Mouse (Mus musculus): Measurements from ENCODE around the gene Slc28a2. TPM values are rescaled to one million over a fixed set of nuclear protein-coding genes. Genes with fewer than 3 reads are reported as not detected.

The Slc28a2 gene
- polyA plus RNA-seq (2015; fragmentation: Nextera tagmentation; extraction: Ambion mirVana), result 3.1 and 3.6 TPM in 2 replicates

GRCm38 (mm10) chr2:122426200-122426599 is at the start of gene Slc28a2:
TSS of gene Slc28a2 (plus strand) at chr2:122426477.

GRCm38 (mm10) chr2:122484641-122485040 is 58.4 kb downstream of the Slc28a2 start, which contains the start of gene Gm14085:
TSS of gene Gm14085 (plus strand) at chr2:122484941.

Other genes with a start within 250 kb of the Slc28a2 start
- gene Patl2, start 240.3 kb upstream of the Slc28a2 start, polyA plus RNA-seq (2015; fragmentation: Nextera tagmentation; extraction: Ambion mirVana), result 0.05 TPM in 1 of 2 replicates, not detected in the other
- not detected in 2 replicates for gene Terb2, start 240.2 kb upstream of the Slc28a2 start, polyA plus RNA-seq (2015; fragmentation: Nextera tagmentation; extraction: Ambion mirVana)
- gene Sord, start 191.7 kb upstream of the Slc28a2 start, polyA plus RNA-seq (2015; fragmentation: Nextera tagmentation; extraction: Ambion mirVana), result 13.8 and 13.9 TPM in 2 replicates
- 0.06 and 0.15 TPM in 2 replicates for gene Duox2, start 128.0 kb upstream of the Slc28a2 start, polyA plus RNA-seq (2015; fragmentation: Nextera tagmentation; extraction: Ambion mirVana)
- gene Duoxa2, start 127.6 kb upstream of the Slc28a2 start, polyA plus RNA-seq (2015; fragmentation: Nextera tagmentation; extraction: Ambion mirVana), result 0.11 TPM in 1 of 2 replicates, not detected in the other
- 1.1 and 1.6 TPM in 2 replicates for gene Duoxa1, start 112.7 kb upstream of the Slc28a2 start, polyA plus RNA-seq (2015; fragmentation: Nextera tagmentation; extraction: Ambion mirVana)
- 0.05 and 0.08 TPM in 2 replicates for gene Duox1, start 110.8 kb upstream of the Slc28a2 start, polyA plus RNA-seq (2015; fragmentation: Nextera tagmentation; extraction: Ambion mirVana)
- 1.2 and 1.6 TPM in 2 replicates for gene Shf, start 57.3 kb upstream of the Slc28a2 start, polyA plus RNA-seq (2015; fragmentation: Nextera tagmentation; extraction: Ambion mirVana)
- not detected in 2 replicates for gene Gm14085, start 58.5 kb downstream of the Slc28a2 start, polyA plus RNA-seq (2015; fragmentation: Nextera tagmentation; extraction: Ambion mirVana)
- 393 and 467 TPM in 2 replicates for gene Gatm, start 184.8 kb downstream of the Slc28a2 start, polyA plus RNA-seq (2015; fragmentation: Nextera tagmentation; extraction: Ambion mirVana)
- 0.17 and 0.74 TPM in 2 replicates for gene AA467197, start 210.5 kb downstream of the Slc28a2 start, polyA plus RNA-seq (2015; fragmentation: Nextera tagmentation; extraction: Ambion mirVana)